Mouse (Mus musculus) midbrain, embryonic 11.5 days (tissue): ENCODE measurements around the gene Dot1l. TPM values are rescaled to one million over a fixed set of nuclear protein-coding genes. Genes with fewer than 3 reads are reported as not detected.

Experiments used
- ATAC-seq: fragments of 200-750 bp; cut with Nextera tagmentation; 2 replicates; pipeline ENCODE4 v1.8.0; 2017; ENCODE audit warnings: moderate TSS enrichment, moderate library complexity; ENCODE audit not compliant: low FRiP score
- DNase-seq: peaks from one replicate; pipeline ENCODE4 v3.0.0; 2015; ENCODE audit warnings: low spot score; ENCODE audit errors: missing footprints
- H3K27ac ChIP-seq: fragments of 300-500 bp; sonication (generic); 2 replicates; pipeline ENCODE4 v1.5.1; 2014; ENCODE audit warnings: low read depth, low read length
- H3K27me3 ChIP-seq: fragments of 300-500 bp; sonication (generic); 2 replicates; pipeline ENCODE4 v1.6.1; 2014; ENCODE audit warnings: mild to moderate bottlenecking, low read length, moderate library complexity, mixed read lengths; ENCODE audit not compliant: control insufficient read depth, insufficient read depth
- H3K36me3 ChIP-seq: fragments of 300-500 bp; sonication (generic); 2 replicates; pipeline ENCODE4 v1.6.1; 2014; ENCODE audit warnings: mild to moderate bottlenecking, low read length, moderate library complexity, mixed read lengths; ENCODE audit not compliant: control insufficient read depth, insufficient read depth
- H3K4me1 ChIP-seq: fragments of 300-500 bp; sonication (generic); 2 replicates; pipeline ENCODE4 v1.6.1; 2014; ENCODE audit warnings: low read length; ENCODE audit not compliant: control insufficient read depth, insufficient read depth
- H3K4me2 ChIP-seq: fragments of 300-500 bp; sonication (generic); 2 replicates; pipeline ENCODE4 v1.6.1; 2014; ENCODE audit warnings: mild to moderate bottlenecking, moderate library complexity
- H3K4me3 ChIP-seq: fragments of 300-500 bp; sonication (generic); 2 replicates; pipeline ENCODE4 v1.5.1; 2014; ENCODE audit warnings: low read depth, low read length
- H3K9ac ChIP-seq: fragments of 300-500 bp; sonication (generic); 2 replicates; pipeline ENCODE4 v1.6.1; 2014; ENCODE audit warnings: low read length
- H3K9me3 ChIP-seq: fragments of 300-500 bp; sonication (generic); 2 replicates; pipeline ENCODE4 v1.6.1; 2016; ENCODE audit warnings: low read length; ENCODE audit not compliant: control insufficient read depth
- WGBS: fragments of 180-500 bp; shearing (Covaris S2); extraction: QIAGEN DNeasy Blood & Tissue Kit; methylation state at CpG from one replicate; pipeline ENCODE4 v1.1.7; 2014; 5-methylcytosine and 5-hydroxymethylcytosine counted together
- polyA plus RNA-seq: library from polyadenylated mRNA; unstranded; fragments of >200 nt; fragmentation: Nextera tagmentation; extraction: Ambion mirVana; gene quantifications from 2 replicates; pipeline ENCODE4 v1.2.1, GENCODE M21; 2014

Gene Dot1l
- polyA plus RNA-seq, 1 experiment from 2014 or later: 18.8 TPM

- H3K36me3 ChIP-seq: no peaks in the 10 kb centered on the region
- no peaks in the 10 kb centered on the region; the same call in 1 of the 2 replicates for H3K4me1 ChIP-seq
- no peak overlapping the region for H3K4me2 ChIP-seq
- no peak overlapping the region for H3K27ac ChIP-seq
- no peak for DNase-seq
- no peak for ATAC-seq
- 44% methylated on average over 2 of the region's 2 CpGs for WGBS
- no peaks in the 10 kb centered on the region for H3K27me3 ChIP-seq
- H3K9ac ChIP-seq: no peak overlapping the region
- H3K4me3 ChIP-seq: no peak overlapping the region
- H3K9me3 ChIP-seq: no peaks in the 10 kb centered on the region
Measured at GRCm38 (mm10) chr10:80821991-80822390, 67.0 kb downstream of the Dot1l start.

GRCm38 (mm10) chr10:80822528-80822927 is 67.5 kb downstream of the Dot1l start:
- WGBS: 85% methylated on average over 5 of the region's 5 CpGs
- Histone ChIP-seq H3K27ac (no peak overlapping the region), H3K4me3 (no peak overlapping the region), H3K4me1 (peaks cover under 1% of the 10 kb centered on the region), H3K4me2 (no peak overlapping the region), H3K27me3 (no peaks in the 10 kb centered on the region), H3K36me3 (no peaks in the 10 kb centered on the region), H3K9ac (no peak overlapping the region), H3K9me3 (no peaks in the 10 kb centered on the region)
- ATAC-seq: no peak
- no peak for DNase-seq

- no peaks in the 10 kb centered on the region for H3K36me3 ChIP-seq
- ATAC-seq: no peak
- peaks cover 7% of the 10 kb centered on the region for H3K4me1 ChIP-seq
- no peak overlapping the region for H3K27ac ChIP-seq
- no peak overlapping the region for H3K4me3 ChIP-seq
- 86% methylated on average over 1 of the region's 1 CpGs for WGBS
- H3K4me2 ChIP-seq: no peak overlapping the region
- no peak overlapping the region for H3K9ac ChIP-seq
- no peak for DNase-seq
- no peaks in the 10 kb centered on the region for H3K27me3 ChIP-seq
- H3K9me3 ChIP-seq: no peaks in the 10 kb centered on the region
Measured at GRCm38 (mm10) chr10:80823316-80823715, 68.3 kb downstream of the Dot1l start.

GRCm38 (mm10) chr10:80823847-80824643 is 69.0 kb downstream of the Dot1l start:
- Histone ChIP-seq H3K4me2 (no peak overlapping the region), H3K4me1 (peaks cover 7% of the 10 kb centered on the region), H3K36me3 (no peaks in the 10 kb centered on the region; the same call in 1 of the 2 replicates), H3K9me3 (no peaks in the 10 kb centered on the region), H3K9ac (no peak overlapping the region), H3K4me3 (no peak overlapping the region), H3K27ac (no peak overlapping the region), H3K27me3 (no peaks in the 10 kb centered on the region)
- DNase-seq (no peak), ATAC-seq (no peak)
- 68% methylated on average over 8 of the region's 8 CpGs for WGBS

- H3K9ac ChIP-seq: no peak overlapping the region
- no peak overlapping the region for H3K4me2 ChIP-seq
- no peak overlapping the region for H3K27ac ChIP-seq
- H3K4me3 ChIP-seq: no peak overlapping the region
- 81% methylated on average over 2 of the region's 2 CpGs for WGBS
- H3K4me1 ChIP-seq: peaks cover 7% of the 10 kb centered on the region
- peaks cover 6% of the 10 kb centered on the region; the same call in 1 of the 2 replicates for H3K36me3 ChIP-seq
- ATAC-seq: no peak
- no peak for DNase-seq
- H3K27me3 ChIP-seq: no peaks in the 10 kb centered on the region
- no peaks in the 10 kb centered on the region for H3K9me3 ChIP-seq
Measured at GRCm38 (mm10) chr10:80824827-80825226, 69.8 kb downstream of the Dot1l start.

GRCm38 (mm10) chr10:80826151-80827062 is 71.4 kb downstream of the Dot1l start, which contains the start of gene Oaz1:
TSS of gene Oaz1 (plus strand) at chr10:80826656.
- H3K27me3 ChIP-seq: no peaks in the 10 kb centered on the region
- peaks cover 8% of the 10 kb centered on the region; the same call in 1 of the 2 replicates for H3K36me3 ChIP-seq
- peak; percentile 96 for ATAC-seq
- under 1% methylated on average over 78 of the region's 82 CpGs for WGBS
- peak; percentile 99 for DNase-seq
- H3K4me2 ChIP-seq: peak within 1 kb of the TSS; percentile 87
- H3K9me3 ChIP-seq: no peaks in the 10 kb centered on the region
- peaks cover 19% of the 10 kb centered on the region for H3K4me1 ChIP-seq
- H3K9ac ChIP-seq: peak within 1 kb of the TSS; percentile 91
- peak within 1 kb of the TSS; percentile 78 for H3K4me3 ChIP-seq
- peak within 1 kb of the TSS; percentile 73 for H3K27ac ChIP-seq

GRCm38 (mm10) chr10:80827063-80827869 is 72.3 kb downstream of the Dot1l start:
- Histone ChIP-seq H3K4me3 (peak overlapping the region; percentile 78), H3K27me3 (no peaks in the 10 kb centered on the region), H3K4me1 (peaks cover 21% of the 10 kb centered on the region), H3K9ac (peak overlapping the region; percentile 91), H3K9me3 (no peaks in the 10 kb centered on the region), H3K27ac (peak overlapping the region; percentile 73; the same call in 1 of the 2 replicates), H3K36me3 (peaks cover 8% of the 10 kb centered on the region; the same call in 1 of the 2 replicates), H3K4me2 (peak overlapping the region; percentile 87)
- DNase-seq (no peak), ATAC-seq (no peak)
- WGBS: 9% methylated on average over 29 of the region's 29 CpGs

GRCm38 (mm10) chr10:80827870-80828420 is 72.9 kb downstream of the Dot1l start:
- DNase-seq: no peak
- Histone ChIP-seq H3K9ac (peak overlapping the region; percentile 91), H3K4me3 (peak overlapping the region; percentile 78), H3K36me3 (peaks cover 8% of the 10 kb centered on the region; the same call in 1 of the 2 replicates), H3K27me3 (no peaks in the 10 kb centered on the region), H3K4me2 (peak overlapping the region; percentile 87), H3K9me3 (no peaks in the 10 kb centered on the region), H3K27ac (no peak overlapping the region), H3K4me1 (peaks cover 24% of the 10 kb centered on the region)
- WGBS: 91% methylated on average over 10 of the region's 10 CpGs
- ATAC-seq: no peak
